Mouse (Mus musculus) B cell, adult 2 months (primary cell): ENCODE measurements around the gene Cyb561d1.
"Not testable (repeated sequence)": the region's sequence is repeated elsewhere in the genome, so short reads cannot be mapped to it uniquely, and the experiment has no call there.

Experiments used
- DNase-seq, 2 experiments: peaks; one replicate each; pipeline ENCODE4 v3.0.0; 2022

Cyb561d1 gene

GRCm38 (mm10) chr3:108200329-108201323, at the start of gene Cyb561d1:
Cyb561d1 (minus strand) TSS chr3:108201212.
- DNase-seq = peak; percentile 93

GRCm38 (mm10) chr3:108246857-108247256, 45.8 kb upstream of the Cyb561d1 start:
- DNase-seq = no peak

GRCm38 (mm10) chr3:108241243-108241839, 40.3 kb upstream of the Cyb561d1 start:
- DNase-seq = no peak

- DNase-seq = not testable (repeated sequence)
Observed at GRCm38 (mm10) chr3:108237474-108238102, 36.6 kb upstream of the Cyb561d1 start.

- DNase-seq = no peak
Observed at GRCm38 (mm10) chr3:108231646-108232045, 30.6 kb upstream of the Cyb561d1 start.

- DNase-seq = no peak
Observed at GRCm38 (mm10) chr3:108227521-108227920, 26.5 kb upstream of the Cyb561d1 start.

GRCm38 (mm10) chr3:108226558-108227350, 25.7 kb upstream of the Cyb561d1 start, which contains the start of gene Sypl2:
Sypl2 (minus strand) TSS chr3:108226648.
- DNase-seq = peak; percentile 37 to 41

GRCm38 (mm10) chr3:108225711-108226557, 24.9 kb upstream of the Cyb561d1 start:
- peak in 1 of 2 experiments; percentile 36 for DNase-seq

GRCm38 (mm10) chr3:108220661-108221060, 19.6 kb upstream of the Cyb561d1 start:
- DNase-seq = no peak

- DNase-seq = peak in 1 of 2 experiments; percentile 26
Observed at GRCm38 (mm10) chr3:108214734-108215133, 13.7 kb upstream of the Cyb561d1 start.

GRCm38 (mm10) chr3:108212406-108212805, 11.4 kb upstream of the Cyb561d1 start:
- DNase-seq = no peak

GRCm38 (mm10) chr3:108211845-108212244, 10.8 kb upstream of the Cyb561d1 start:
- no peak for DNase-seq

- DNase-seq = no peak
Observed at GRCm38 (mm10) chr3:108210771-108211139, 9.7 kb upstream of the Cyb561d1 start, which contains the start of gene Atxn7l2. Atxn7l2 (minus strand) TSS chr3:108210934.

GRCm38 (mm10) chr3:108209946-108210770, 9.1 kb upstream of the Cyb561d1 start:
- DNase-seq = peak; percentile 87 to 88

- no peak for DNase-seq
Observed at GRCm38 (mm10) chr3:108209536-108209935, 8.5 kb upstream of the Cyb561d1 start.

GRCm38 (mm10) chr3:108209001-108209400, 8.0 kb upstream of the Cyb561d1 start:
- no peak for DNase-seq

- DNase-seq = no peak
Observed at GRCm38 (mm10) chr3:108206731-108207375, 5.8 kb upstream of the Cyb561d1 start.

GRCm38 (mm10) chr3:108205601-108206000, 4.6 kb upstream of the Cyb561d1 start:
- DNase-seq = no peak

GRCm38 (mm10) chr3:108204470-108204869, 3.5 kb upstream of the Cyb561d1 start:
- no peak for DNase-seq
